Mouse (Mus musculus) cerebellum, adult (tissue): Measurements from ENCODE around the gene BC034090.

ENCODE experiments used
- ATAC-seq: cut with Nextera tagmentation; 2 replicates; pipeline ENCODE4 v1.9.2; 2017; ENCODE audit warnings: mild to moderate bottlenecking, moderate library complexity, mixed read lengths; ENCODE audit not compliant: insufficient number of reproducible peaks, low FRiP score, low TSS enrichment

Gene BC034090

DNA sequence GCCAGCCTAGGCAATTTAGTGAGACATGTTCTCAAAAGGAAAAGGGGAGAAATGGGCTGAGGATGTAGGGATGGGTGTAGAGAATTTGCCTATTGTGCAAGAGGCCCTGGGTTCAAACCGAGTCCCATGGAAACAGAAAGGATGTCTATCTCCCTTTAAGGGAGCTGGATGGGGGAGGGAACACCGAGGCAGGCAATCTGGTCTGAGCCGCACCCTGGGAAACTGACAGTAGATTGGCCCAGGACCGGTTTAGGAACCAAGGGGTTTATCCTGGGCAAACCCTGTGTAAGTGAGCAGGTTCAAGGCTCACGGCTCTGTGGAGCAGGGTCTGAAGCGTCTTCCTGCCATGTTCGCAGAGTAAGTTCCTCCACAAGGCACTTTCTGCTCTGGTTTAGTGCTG lies 1.3 kb upstream of the BC034090 start:
- no peak for ATAC-seq

DNA sequence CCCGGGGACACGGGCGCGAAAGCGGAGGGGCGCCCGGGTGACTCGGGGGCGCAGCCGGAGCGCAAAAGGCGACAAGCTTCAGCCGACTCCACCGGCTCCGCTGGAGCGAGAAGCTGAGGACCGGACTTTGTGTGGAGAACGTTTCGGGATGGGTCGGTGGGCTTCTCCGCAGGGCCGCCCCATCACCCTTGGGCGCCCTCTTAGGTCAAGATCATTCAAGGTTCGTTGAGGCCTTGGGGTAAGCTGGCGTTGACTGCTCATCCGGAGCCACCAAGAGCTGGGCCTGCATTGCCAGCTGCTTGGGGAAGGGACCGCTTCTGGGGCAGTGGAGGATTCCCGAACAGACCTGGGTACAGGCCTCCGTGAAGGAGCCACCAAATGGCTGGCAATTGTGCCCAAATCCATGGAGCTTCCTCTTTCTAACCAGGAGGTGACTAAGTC lies 547 bp upstream of the BC034090 start:
- ATAC-seq, result no peak

DNA sequence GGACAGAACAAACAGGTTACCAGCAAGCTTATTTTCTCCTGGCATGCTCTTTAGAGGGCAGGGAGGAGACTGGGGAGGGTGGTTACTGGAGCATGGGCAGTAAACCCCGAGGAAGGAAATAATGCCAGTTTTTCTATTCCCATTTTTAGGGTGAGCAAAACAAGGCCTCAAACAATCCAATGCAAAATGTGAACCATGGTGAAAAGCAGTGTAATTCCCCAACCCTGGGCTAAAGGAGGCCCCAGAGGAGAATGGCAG lies 1.8 kb downstream of the BC034090 start:
- no peak for ATAC-seq

- no peak for ATAC-seq
Observed at GRCm38 (mm10) chr1:155241701-155242487, 2.4 kb downstream of the BC034090 start.

GRCm38 (mm10) chr1:155239962-155240717 lies 4.1 kb downstream of the BC034090 start:
- no peak for ATAC-seq

DNA sequence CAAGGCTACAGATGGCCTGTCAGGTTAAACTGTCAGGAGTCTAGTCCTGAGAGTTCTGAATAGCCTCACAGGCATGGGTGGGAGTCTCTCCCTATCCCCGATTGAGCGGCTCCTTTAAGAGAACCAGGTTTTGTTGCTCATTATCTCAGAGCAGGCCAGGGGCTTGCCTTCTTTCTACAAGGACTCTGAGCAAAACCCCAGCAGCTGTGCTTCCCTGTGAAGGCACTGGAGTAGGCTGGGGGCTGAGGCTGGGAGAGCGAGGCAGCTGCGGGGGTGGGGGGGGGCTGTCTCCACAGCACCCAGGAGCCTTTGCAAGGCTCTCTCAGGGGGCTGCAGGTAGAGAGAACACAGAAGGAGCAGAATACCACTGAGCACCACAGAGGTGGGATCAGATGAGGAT lies 5.1 kb downstream of the BC034090 start:
- ATAC-seq, result no peak

GRCm38 (mm10) chr1:155238126-155238525 lies 6.1 kb downstream of the BC034090 start:
- ATAC-seq, result no peak

DNA sequence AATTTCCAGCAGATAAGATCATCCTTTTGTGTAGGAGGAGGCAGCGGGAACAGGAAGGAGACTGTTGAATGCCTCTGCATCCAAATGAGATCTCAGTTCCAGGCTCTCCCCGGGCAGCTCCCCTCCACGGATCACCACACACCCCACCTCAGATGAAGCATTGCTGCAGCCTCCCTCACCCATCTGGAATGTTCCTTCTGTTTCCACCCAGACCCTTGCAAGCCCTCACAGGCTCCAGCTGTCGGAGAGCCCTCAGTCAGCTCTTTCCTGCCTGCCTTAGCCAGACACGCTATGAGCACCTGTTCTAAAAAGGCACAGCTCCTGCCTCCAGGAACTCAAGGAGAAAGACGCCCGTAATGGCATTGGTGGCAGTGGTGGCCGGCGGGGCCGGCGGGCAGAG lies 6.9 kb downstream of the BC034090 start:
- no peak for ATAC-seq

GRCm38 (mm10) chr1:155236306-155237024 lies 7.8 kb downstream of the BC034090 start:
- no peak for ATAC-seq

- no peak for ATAC-seq
Observed at GRCm38 (mm10) chr1:155235641-155236040, 8.6 kb downstream of the BC034090 start.

- ATAC-seq, result no peak; the same call in 1 of the 2 replicates
Observed at GRCm38 (mm10) chr1:155233931-155234607, 10.2 kb downstream of the BC034090 start.

DNA sequence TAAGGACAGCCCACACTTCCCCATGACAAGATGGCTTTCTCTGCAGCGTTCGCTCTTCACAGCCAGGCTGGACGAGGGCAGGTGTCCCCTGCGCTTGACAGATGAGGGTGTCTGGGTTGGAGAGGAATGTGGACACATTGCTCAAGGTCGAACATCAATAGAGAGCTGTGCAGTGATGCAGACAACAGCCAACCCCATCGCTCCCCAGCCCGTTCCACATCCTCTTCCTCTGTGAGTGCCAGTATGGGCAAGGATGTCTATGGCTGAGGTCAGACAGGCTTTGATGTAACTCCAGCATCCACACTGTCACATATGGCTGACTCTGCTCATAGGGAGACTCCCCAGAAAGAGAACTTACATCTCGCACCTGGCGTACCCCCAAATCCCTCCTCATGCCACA lies 10.9 kb downstream of the BC034090 start:
- no peak for ATAC-seq

GRCm38 (mm10) chr1:155232786-155233185 lies 11.5 kb downstream of the BC034090 start:
- ATAC-seq, result no peak; the same call in 1 of the 2 replicates

- no peak for ATAC-seq
Observed at GRCm38 (mm10) chr1:155232385-155232784, 11.9 kb downstream of the BC034090 start.

DNA sequence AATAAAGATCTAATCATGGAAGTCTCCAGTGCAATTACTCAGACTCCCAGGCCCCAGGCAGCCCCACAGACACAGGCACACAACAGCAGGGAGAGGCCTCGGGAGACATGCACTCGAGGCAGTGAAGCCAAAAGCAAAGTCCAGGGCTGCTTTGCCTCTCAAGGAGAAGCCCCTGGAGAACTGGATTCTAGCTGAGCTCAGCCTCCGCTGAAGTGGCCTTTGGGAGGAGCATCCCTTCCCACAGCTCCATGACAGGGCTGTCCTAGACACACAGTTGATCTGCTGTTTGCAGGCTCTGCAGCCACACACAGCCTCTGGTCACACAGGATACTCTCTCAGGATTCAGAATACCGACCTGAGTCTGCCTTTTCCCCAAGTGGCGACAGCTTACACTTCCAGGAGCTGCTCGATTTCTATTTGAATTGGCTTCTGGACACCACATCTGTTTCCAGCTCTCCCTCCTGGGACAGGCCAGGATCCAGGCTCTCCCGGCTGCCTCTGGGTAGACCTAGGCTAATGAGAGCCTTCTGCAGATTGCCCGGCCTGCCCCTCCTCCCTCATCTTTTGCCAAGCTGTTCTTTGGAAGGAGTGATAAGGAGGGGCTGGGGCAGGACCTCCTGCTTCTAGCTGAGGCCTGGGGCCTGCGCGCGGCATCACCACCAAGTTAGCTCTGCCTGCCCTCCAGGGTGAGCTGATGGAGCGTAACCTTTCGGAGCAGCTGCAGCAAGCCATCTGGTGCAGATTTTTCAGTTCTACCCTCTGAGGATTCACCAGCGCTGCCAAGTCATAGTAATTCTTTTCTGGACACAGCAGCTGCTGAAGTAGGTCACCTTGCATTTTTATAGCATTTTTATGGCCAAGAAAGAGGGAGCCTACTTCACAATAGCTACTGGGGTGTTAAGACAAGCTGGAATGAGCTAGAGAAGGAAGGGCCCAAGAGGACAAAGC lies 14.5 kb downstream of the BC034090 start:
- ATAC-seq, result peak; percentile 9; the same call in 1 of the 2 replicates

DNA sequence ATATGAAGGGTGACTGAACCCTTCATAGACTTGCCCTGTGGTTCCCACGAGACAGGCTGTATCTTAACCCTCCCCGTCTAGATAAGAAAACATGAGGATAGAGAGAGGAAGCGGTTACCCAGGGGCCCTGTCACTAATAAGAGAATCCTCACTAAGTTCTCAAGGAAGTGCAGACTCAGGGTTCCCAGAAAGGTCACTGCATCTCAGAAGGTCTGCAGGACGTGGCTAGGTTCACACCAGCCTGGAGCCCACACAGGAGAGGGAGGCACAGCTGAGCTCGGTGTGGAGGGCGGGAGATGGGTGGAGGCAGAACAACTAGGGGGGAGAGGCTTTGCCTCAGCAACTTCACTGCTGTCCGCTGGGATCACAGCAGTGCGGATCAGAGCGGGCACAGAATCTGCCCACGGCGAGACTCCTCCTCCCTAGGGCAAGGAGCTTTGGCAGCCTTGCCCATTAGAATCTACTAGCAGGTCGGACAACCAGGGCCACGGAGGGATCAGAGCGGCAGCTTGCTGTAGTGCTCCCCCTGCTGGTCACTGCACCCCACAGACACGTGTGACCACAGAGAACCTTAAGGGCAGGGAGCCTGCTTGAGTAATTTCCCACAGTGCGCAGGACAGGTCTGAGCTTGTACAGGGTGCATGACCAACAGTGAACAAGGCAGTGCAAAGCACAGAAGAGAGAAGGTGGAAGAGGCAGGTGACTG lies 20.2 kb downstream of the BC034090 start:
- peak; percentile 77 for ATAC-seq

GRCm38 (mm10) chr1:155223036-155223435 lies 21.2 kb downstream of the BC034090 start:
- ATAC-seq, result no peak

- no peak for ATAC-seq
Observed at GRCm38 (mm10) chr1:155222101-155222669, 22.1 kb downstream of the BC034090 start.

GRCm38 (mm10) chr1:155218924-155219323 lies 25.3 kb downstream of the BC034090 start:
- no peak for ATAC-seq
